Mouse (Mus musculus): ENCODE results near the gene AU018091.
"Not testable (repeated sequence)": the region's sequence is repeated elsewhere in the genome, so short reads cannot be mapped to it uniquely, and the experiment has no call there.

AU018091 gene

DNA sequence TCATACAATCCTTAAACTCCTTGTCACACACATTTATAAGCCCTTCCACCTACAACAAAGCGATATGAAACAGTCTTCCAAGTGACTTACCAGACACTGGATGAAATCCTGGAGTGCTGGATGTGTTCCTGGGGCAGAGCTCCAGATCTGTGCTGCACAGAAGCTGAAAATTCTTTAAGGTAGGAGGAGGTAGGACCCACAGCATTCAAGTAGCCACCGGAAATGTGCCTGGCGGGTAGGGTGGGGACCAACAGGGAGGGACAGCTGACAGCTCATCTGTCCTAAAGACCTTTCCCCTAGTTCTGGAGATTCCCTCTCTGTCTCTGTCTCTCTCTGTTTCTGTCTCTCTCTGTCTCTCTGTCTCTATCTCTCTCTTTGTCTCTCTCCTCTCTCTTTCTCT is at the start of gene AU018091:
Gene AU018091, minus strand, starts transcription at position 279 of the 400 bp plus-strand sequence.
- no peak for DNase-seq

DNA sequence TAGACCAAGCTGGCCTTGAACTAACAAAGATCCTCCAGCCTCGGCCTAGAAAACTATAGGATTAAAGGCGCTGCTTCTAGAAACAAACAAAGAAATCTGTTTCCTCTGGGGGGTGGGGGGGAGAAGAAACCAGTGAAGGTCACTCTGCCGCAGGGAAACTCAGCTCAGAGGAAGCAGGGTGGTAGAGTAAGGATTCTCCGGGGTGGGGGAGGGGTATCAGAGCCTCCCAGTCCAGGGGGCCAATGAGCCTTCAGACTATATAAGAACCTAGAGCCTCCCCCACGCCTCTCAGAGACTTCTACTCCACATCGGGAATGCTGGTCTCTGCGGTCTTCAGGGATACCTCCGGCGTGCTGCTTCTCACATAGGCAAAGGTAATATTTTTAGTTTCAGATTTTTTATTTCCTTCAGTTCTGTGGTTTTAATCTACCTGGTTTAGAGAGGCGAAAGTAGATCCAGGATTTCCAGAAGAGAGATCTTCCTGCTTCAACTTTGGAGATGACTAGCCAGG is 48.6 kb upstream of the AU018091 start:
- DNase-seq = no peak

DNA sequence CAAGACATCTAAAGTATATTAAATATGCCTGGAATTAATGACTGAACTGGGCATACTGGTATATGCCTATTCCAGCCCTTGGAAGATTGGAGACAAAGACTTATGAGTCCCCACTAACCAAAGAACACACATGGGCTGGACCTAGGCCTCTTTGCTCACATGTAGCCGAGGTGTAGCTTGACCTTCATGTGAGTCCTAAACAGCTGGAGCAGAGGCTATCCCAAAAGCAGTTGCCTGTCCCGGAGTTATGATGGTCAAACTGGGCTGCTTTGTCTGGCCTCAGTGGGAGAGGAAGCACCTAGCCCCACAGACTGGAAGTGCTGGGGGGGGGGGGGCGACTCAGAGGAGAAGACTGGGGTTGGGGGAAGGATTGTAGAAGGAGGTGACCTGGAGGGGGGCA is 47.3 kb upstream of the AU018091 start:
- no peak for DNase-seq

DNA sequence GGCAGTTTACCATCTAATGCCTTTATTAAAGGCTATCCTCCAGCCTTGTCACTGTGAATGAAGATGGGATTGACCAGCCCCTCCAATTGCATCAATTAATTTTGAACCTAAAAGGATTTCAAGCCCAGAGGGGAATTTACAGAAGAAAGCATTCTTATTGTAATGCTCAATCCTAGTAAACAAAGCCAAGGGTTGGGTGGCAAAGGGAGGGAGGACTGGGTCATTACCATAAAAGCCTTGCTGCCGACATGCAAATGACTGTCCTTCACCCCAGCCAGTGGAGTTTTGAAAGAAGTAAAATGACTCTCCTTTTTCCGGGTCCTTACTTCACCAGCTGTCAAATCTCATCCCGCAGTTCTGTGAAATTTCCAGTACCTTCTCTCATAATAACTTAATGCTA is 44.6 kb upstream of the AU018091 start:
- DNase-seq = no peak

DNA sequence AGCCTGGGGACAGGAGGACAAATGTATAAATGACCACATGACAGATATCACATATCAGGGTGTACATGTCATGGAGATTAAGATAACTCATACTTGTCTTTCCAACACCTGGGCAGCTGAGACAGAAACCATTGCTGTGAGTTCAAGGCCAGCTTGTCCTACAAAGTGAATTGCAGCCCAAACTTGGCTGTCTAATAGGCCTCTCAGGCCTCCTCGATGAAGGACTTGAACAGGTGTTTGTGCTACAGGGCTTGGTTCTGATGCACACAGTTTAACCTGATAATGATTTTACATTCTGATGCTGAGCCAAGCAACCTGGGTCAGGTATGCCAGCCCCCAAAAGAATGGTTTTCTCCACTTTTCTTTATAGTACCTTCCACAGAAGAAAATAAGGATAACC is 44.2 kb upstream of the AU018091 start:
- no peak for DNase-seq

DNA sequence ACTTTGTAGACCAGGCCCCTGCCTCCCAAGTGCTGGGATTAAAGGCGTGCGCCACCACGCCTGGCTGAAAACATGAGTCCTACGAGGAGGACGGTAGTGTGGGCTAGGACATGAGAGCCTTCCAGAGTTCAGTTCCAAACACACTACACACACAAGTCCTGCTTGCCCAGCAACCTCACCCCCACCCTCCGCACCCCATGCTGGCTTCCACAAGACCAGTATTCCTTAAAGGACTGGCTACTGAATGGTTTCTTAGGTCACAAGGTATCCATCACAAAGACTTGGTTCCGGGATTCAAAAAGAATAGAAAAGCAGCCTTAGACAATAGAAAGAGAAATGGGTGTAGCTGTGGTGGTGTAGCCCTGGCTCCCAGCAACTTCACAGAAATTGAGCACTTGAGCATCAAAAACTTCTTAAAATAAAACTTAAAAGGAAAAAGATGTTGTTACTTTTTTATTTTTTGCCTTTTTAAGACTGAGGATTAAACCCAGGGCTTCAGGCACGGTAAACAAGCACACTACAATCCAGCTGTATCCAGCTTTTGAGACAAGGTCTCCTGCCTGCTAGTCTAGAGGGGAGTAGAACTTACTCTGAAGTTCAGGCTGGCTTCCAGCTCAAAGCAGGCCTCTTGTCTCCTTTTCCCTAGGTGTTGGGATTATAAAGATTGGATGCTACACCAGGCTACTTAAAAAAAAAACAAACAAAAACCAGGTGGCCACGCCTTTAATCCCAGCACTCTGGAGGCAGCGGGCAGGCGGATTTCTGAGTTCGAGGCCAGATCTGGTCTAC is 43.2 kb upstream of the AU018091 start:
- no peak for DNase-seq

DNA sequence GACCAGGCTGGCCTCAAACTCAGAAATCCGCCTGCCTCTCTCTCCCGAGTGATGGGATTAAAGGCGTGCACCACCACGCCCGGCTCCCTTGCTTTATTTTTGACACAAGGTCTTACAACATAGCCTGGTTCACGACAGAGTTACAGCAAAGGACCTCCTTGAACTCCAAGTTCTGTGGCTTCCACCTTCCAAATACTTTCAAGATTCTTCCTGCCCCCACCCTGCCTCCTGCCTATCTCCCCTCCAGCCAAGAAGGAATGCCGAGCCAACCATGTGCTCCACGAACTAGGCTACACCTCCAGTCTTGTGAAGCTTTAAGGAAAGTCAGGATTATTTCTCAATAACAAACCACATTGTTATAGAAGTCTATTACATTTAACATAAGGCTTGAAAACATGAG is 42.5 kb upstream of the AU018091 start:
- DNase-seq = no peak

DNA sequence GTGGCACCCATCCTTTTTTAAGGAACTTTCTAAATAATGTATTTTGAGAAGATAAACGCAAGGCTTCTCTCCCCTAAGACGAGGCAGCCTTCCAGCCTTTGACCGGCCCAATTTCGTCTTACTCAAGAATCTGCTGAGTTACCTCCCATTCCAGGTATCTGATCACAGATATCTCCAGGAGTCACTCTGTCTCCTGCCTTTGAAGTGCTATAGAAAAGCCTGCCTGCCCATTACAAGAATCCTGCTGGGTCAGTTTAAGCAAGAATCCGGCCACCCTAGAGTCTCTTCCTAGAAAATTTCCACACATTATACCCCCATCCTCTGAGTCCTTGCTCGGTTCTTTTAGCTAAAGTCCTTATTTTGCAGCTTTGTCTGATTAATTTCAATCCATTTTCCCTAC is 41.6 kb upstream of the AU018091 start:
- DNase-seq = no peak

DNA sequence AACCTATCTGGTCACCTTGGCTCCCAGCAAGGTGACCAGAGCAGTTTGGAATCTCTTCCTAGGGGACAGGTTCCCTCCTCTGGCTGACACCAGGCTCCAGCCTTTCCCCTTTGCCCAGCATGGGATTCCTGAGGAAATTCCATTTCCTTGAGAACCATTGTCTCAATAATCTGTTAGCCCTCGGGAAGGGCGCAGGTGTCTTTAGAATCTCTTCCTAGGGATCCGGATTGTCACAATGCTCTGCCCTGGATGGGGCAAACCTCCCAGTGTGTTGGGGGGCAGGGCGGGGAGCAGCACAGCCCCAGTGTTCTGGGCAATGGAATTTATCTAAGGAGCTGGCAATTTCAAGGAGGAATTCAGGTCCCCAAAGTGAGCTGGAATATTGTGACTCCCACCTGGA is 37.5 kb upstream of the AU018091 start:
- no peak for DNase-seq

DNA sequence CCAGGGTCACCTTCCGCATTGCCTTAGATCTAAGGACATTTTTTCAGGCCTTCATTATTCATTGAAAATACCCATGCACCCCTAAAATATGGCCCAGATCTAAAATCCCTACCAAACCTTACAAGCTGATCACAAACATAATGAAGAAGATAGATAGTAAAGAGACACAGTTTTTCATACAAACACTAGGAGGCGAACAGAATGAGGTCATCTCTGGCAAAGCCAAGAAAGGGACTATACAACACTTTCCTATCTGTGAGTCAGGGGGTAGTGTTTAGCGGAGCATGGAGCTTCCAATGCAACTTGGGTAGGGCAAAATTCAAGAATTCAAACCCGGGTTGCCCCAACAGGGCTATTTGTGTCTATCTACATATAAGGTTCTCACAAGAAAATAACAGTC is 35.6 kb upstream of the AU018091 start:
- no peak for DNase-seq

DNA sequence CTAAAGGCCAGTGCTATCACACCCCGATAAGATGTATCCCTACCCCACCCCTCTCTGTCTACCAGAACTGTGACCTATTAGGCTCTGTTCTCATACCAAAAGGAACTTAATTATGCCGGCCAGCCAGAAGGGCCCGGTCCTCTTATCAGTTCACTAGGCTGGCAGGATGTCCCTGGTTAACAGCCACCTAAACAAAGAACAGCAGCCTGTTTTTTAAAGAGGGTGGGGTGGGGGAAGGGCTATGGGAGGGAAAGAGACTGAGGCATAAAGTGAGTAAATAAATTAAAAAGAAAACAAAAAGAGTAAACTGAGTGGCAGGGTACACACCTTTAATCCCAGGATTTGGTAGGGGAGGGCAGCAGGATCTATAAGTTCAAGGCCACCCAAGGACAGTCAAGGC is 34.9 kb upstream of the AU018091 start:
- DNase-seq = no peak

DNA sequence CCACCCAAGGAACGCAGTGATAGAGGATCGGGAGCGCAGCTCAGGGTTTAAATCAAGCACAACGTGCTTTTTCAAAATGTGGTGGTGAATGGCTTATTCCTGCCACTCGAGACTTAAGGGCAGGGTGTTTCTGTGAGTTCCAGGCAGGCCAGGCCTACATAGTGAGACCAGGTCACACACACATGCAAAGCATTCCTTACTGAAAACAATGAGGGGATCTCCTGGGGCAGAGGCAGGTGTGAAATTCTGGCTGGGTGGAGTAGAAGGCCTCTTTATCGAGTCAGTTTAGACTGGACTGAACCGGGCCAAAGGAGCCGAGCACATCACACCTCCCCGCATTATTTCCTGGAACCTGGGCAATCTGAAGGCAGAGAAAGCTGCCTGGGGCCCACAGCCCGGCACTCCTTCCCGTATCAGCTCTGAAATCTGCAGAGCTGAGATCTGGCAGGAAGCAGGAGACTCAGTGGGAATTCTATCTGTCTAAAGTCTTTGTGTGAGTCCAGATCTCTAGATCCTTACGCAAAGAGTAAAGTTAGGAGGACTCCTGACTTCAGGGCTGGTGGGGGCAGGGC is 32.2 kb upstream of the AU018091 start:
- no peak for DNase-seq

DNA sequence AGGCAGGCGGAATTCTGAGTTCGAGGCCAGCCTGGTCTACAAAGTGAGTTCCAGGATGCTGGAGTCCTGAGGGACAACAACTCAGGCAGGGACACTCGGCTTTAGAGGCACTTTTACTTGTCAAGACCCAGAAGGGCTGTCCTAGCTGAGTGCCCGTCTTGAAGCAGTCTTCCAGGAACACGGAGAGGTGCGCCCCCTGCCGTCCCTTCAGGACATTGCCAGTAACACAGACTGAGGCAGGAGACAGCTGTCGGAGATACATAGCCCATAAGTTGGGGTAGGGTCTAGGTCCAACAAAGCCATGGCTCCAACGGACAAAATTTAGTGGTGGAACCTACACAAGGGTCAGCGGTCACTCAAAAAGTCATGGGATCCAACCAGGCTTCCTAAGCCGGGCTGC is 29.9 kb upstream of the AU018091 start:
- no peak for DNase-seq

DNA sequence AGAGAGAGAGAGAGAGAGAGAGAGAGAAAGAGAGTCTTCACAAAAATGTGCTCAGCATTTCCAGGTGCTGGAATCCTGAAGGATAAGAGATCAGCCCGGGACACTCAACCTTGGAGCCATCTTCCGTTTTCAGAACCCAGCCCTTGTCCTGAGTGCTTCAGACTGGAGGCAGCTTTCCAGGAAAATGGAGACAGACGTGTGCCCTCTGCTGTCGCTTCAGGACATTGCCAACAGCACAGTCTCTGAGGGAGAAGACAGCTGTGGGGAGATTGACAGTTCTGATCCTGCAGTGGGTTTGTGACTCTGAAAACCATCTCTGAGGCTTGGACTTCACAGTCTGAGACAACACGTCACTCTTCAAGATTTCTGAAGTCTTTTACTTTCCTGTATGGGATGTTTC is 26.8 kb upstream of the AU018091 start:
- DNase-seq = no peak

DNA sequence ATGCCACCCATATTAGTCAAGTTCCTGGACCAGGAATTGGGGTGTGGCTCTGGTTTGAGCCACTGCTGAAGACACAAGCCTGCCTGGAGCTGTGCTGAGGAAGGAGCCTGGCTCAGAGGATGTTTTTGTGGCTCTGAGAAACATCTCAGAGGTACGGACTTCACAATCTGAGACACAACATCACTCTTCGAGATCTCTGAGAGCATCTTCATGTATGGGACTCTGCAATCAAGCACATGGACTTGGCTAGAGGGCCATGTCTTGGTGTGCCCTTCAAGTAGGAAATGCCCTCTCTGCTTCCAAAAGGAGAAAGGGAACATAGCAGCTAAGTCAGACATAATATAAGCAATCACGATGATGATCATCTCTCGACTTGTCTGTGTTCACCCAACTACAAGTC is 25.5 kb upstream of the AU018091 start:
- no peak for DNase-seq

DNA sequence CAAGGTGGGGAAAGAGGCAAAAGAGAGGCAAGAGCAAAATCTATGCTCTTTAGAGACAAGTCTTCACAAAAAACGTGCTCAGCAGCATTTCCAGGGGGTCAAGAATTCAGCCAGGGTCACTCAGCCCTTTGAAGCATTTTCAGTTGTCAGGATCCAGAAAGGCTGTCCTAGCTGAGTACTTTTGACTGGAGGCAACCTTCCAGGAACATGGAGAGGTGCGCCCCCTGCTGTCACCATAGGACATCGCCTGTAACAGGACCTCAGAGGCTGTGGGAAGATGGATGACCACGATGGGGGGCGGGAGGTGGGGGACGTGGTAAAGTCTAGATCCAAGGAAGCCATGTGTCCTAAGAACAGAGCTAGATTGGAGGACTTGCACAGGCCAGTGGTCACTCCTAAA is 24.9 kb upstream of the AU018091 start:
- DNase-seq = peak in 1 of 2 experiments; percentile 4

DNA sequence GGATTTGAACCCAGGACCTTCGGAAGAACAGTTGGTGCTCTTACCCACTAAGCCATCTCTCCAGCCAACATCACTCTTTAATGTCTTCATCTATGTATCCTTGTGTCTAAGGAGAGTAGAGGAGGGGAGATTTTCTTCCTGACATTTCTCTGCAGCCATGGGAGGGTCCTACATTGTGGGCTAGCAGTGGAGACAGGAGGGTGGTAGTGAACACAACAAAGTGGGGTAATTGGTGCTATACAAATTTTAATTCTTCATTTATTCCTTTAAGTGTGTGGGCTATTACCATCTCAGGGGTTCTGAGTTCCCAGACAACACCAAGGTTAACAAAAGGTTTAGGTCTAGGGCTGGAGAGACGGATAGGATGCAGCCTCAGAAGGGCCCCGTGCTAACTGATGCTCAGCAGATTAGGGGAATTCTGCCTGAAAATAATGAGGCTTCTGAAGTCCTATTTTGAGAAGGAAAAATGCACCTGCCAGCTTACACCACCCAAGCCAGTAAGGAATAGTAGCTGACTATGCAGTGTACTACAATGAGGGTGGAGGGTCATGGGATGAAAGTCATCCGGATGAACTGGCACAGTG is 24.1 kb upstream of the AU018091 start:
- DNase-seq = no peak

DNA sequence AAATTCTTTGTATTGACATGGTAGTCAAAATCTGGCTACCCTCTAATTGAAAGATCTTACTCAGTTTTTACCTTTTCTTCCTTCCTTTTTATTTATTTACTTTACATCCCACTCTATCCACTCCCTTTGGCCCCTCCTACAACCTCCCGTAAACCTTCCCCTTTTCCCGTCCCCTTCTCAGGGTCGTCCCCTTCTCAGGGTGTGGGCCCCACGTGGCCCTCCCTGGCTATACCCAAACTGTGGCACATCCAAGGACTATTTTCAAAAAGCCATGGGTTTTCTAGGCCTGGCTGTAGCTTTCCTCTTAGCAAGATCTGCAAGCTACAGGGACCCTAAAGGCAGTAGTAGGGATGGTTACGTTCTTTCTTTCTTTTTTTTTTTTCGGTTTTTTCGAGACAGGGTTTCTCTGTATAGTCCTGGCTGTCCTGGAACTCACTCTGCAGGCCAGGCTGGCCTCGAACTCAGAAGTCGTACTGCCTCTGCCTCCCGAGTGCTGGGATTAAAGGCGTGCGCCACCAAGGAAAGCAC is 23.0 kb upstream of the AU018091 start:
- no peak for DNase-seq

DNA sequence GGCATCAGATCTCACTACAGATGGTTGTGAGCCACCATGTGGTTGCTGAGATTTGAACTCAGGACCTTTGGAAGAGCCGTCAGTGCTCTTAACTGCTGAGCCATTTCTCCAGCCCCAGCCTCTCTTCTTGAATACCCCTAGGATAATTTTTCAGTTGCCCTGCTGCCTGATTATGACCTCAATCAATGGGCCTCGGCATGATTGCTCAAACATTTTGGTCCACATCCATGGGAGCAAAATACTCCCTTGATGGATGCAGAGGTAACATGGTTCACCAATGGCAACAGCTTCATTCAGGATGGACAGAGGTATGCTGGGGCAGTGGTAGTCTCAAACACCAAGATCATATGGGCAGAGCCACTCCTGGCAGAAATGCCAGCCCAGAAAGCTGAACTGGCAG is 17.7 kb upstream of the AU018091 start:
- DNase-seq = not testable (repeated sequence)

DNA sequence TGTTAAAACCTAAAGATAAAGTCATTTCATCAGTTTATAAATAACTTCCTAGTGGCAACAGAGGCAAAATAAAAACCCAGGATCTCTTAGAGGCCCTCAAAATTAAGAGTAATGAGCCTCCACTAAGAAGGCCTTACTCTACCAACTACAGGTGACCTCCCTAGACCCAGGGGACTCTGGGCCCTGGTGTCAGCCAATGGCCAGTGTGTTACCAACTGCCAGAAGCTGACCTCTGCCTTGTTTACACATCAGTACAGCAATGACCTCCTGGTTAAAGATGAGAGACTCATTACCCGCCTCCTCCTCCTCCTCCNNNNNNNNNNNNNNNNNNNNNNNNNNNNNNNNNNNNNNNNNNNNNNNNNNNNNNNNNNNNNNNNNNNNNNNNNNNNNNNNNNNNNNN is 17.1 kb upstream of the AU018091 start:
- no peak for DNase-seq

DNA sequence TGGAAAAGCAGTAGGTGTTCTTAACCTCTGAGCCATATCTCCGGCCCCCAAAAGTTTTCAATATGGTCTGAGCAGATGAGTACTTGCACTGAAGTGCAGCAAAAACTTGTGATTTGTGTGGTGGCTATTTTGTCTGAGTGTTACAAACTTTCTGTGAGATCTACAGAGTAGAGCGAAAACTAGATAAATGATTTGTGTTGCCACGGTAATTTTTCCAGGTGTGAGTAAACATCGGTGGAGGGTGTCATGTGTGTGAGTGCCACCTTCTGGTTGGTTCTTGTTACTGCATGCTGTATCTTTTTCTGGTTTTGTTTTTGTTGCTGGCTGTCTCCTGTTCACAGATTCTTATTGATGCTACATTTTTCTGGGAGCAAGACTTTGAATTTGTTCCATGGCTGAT is 15.4 kb upstream of the AU018091 start:
- DNase-seq = no peak

DNA sequence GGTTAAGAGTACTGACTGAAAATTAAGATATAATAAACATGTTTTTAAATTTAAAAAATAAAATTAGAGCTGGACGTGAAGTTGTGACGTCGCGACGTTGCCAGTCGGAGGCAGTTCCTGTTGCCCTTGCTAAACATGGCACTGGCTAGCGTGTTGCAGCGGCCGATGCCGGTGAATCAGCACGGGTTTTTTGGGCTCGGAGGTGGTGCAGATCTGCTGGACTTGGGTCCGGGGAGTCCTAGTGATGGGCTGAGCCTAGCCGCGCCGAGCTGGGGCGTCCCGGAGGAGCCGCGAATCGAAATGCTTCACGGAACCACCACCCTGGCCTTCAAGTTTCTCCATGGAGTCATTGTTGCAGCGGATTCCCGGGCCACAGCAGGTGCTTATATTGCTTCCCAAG is 12.0 kb upstream of the AU018091 start:
- not testable (repeated sequence) for DNase-seq

DNA sequence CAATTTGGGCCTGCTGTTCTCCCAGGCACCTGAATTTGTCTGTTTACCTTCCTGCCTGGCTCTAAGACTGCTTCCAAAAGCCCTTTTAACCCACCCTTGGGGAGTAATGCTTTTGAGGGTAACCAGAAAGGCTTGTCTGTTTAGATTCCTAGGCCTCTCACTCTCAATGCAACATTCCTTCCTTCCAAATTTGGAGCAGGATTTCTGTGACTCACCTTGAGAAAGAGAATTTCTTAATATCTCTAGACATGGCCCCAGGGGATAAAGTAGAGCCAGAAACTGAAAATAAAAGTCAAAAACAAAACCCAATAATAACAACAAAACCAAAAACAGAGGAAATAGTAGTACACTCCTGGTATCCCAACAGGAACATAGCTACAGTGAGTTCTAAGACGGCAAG is 707 bp downstream of the AU018091 start:
- DNase-seq = no peak

DNA sequence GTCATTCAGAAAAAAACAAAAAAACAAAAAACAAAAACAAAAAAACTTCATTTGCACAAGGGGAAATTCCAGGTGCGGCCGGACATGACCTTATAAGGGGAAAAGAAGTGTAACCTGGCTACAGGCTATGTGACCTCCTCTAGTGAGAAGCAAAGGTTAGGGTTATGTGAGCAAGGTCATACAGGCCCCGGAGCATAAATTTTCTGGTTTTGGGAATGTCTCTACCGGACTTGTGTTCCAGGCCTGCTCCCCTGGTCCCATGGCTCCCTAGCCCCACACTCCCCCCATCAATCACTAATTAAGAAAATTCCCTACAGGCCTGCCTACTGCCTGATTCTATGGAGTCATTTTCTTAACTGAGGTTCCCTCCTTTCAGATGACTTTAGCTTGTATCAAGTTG is 2.7 kb downstream of the AU018091 start:
- no peak for DNase-seq
